Mouse (Mus musculus): ENCODE measurements around the gene Ubn1. TPM values are rescaled to one million over a fixed set of nuclear protein-coding genes. Genes with fewer than 3 reads are reported as not detected.

The Ubn1 gene
- polyA plus RNA-seq, 1 experiment: 33.7 TPM

DNA sequence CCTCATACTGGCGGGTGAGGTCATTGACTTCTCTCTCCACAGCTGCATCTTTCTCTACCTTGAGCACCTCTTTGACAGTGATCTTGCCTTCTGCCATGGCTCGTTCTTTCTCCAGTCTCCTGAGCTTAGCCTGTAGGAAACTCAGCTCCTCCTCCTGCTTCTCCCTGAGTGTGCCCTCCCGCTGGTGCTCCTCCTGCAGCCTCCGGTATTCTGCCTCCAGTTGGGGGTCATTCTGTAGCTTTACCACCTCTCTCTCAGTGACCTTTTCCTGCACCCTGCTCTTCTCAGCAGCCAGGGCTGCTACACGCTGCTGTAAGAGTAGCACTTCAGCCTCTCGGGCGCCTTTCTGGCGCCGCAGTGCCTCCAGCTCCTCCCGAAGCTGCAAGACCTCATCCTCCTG lies 39.2 kb downstream of the Ubn1 start:
- 86% methylated on average over 10 of the region's 10 CpGs for WGBS
- no peaks in the 10 kb centered on the region for H3K4me1 ChIP-seq (ENCODE audit: control insufficient read depth, insufficient read depth, low read length)
- no peak overlapping the region for H3K4me3 ChIP-seq (replicated peaks; ENCODE audit: control insufficient read depth, low read depth, low read length)
- no peak for TF ChIP-seq CTCF (IDR thresholded peaks at IDR 0.05; ENCODE audit: control insufficient read depth, insufficient read depth, low read length)
- no peak overlapping the region for H3K27ac ChIP-seq (ENCODE audit: control insufficient read depth, insufficient read depth, low read depth, low read length, poor library complexity)

- H3K4me3 ChIP-seq (replicated peaks; ENCODE audit: control insufficient read depth, low read depth, low read length): no peak overlapping the region
- 63% methylated on average over 5 of the region's 5 CpGs for WGBS
- H3K4me1 ChIP-seq (ENCODE audit: control insufficient read depth, insufficient read depth, low read length): peaks cover 1% of the 10 kb centered on the region; the same call in 1 of the 2 replicates
- H3K27ac ChIP-seq (ENCODE audit: control insufficient read depth, insufficient read depth, low read depth, low read length, poor library complexity): no peak overlapping the region
- TF ChIP-seq POLR2A (IDR thresholded peaks at IDR 0.05; ENCODE audit: borderline replicate concordance, control insufficient read depth, low read depth, low read length) (no peak), CTCF (IDR thresholded peaks at IDR 0.05; ENCODE audit: control insufficient read depth, insufficient read depth, low read length) (no peak)
Observed at GRCm38 (mm10) chr16:5093285-5093684, 43.4 kb downstream of the Ubn1 start.

GRCm38 (mm10) chr16:5096504-5096903 lies 46.6 kb downstream of the Ubn1 start:
- Histone ChIP-seq H3K4me3 (replicated peaks; ENCODE audit: control insufficient read depth, low read depth, low read length) (no peak overlapping the region), H3K27ac (ENCODE audit: control insufficient read depth, insufficient read depth, low read depth, low read length, poor library complexity) (no peak overlapping the region), H3K4me1 (ENCODE audit: control insufficient read depth, insufficient read depth, low read length) (peaks cover 1% of the 10 kb centered on the region; the same call in 1 of the 2 replicates)
- 80% methylated on average over 8 of the region's 8 CpGs for WGBS
- TF ChIP-seq POLR2A (IDR thresholded peaks at IDR 0.05; ENCODE audit: borderline replicate concordance, control insufficient read depth, low read depth, low read length): no peak
- TF ChIP-seq CTCF (IDR thresholded peaks at IDR 0.05; ENCODE audit: control insufficient read depth, insufficient read depth, low read length): no peak

- WGBS: 75% methylated on average over 6 of the region's 6 CpGs
- Histone ChIP-seq H3K27ac (ENCODE audit: control insufficient read depth, insufficient read depth, low read depth, low read length, poor library complexity) (no peak overlapping the region), H3K4me1 (ENCODE audit: control insufficient read depth, insufficient read depth, low read length) (no peaks in the 10 kb centered on the region), H3K4me3 (replicated peaks; ENCODE audit: control insufficient read depth, low read depth, low read length) (no peak overlapping the region)
- no peak for TF ChIP-seq POLR2A (IDR thresholded peaks at IDR 0.05; ENCODE audit: borderline replicate concordance, control insufficient read depth, low read depth, low read length)
- TF ChIP-seq CTCF (IDR thresholded peaks at IDR 0.05; ENCODE audit: control insufficient read depth, insufficient read depth, low read length): no peak
Observed at GRCm38 (mm10) chr16:5101000-5101399, 51.1 kb downstream of the Ubn1 start.

DNA sequence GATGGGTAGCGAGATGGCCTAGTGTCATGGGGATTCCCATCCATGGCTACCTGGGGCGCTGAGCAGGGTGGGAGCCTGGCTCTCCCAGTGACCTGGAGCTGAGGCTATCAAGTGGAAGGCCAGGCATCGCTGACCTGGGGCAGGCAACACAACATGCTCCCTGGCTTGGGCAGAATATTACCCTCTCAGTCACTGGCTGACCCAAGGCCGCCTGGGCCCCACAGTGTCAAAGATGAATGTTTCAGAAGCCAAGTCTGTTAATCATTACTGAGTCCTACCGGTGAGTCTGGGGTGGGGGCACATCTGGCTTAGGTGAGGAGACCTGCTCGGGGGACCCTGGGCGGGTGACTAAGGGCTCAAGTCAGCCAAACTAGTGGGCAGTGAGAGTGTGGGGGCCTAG lies 60.0 kb downstream of the Ubn1 start:
- 90% methylated on average over 7 of the region's 7 CpGs for WGBS
- no peaks in the 10 kb centered on the region; the same call in 1 of the 2 replicates for H3K4me1 ChIP-seq (ENCODE audit: control insufficient read depth, insufficient read depth, low read length)
- TF ChIP-seq POLR2A (IDR thresholded peaks at IDR 0.05; ENCODE audit: borderline replicate concordance, control insufficient read depth, low read depth, low read length) (no peak), CTCF (IDR thresholded peaks at IDR 0.05; ENCODE audit: control insufficient read depth, insufficient read depth, low read length) (no peak)

DNA sequence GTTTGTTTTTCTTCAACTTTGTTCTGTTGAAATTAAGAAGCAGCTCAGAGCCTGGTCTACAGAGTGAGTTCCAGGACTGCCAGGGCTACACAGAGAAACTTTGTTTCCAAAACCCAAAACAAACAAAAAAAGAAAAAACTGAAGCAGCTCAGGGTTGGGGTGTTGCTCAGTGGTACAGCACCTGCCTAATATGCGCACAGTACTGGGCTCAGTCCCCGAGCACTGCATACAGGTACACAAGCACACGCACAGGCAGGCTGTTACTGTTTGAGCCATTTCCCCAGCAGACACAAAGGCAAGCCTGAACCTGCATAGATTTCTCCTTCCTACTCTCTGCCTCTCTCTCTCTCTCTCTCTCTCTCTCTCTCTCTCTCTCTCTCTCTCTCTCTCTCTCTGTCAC lies 61.2 kb downstream of the Ubn1 start:
- no peak overlapping the region for H3K27ac ChIP-seq (ENCODE audit: control insufficient read depth, insufficient read depth, low read depth, low read length, poor library complexity)
- no peaks in the 10 kb centered on the region; the same call in 1 of the 2 replicates for H3K4me1 ChIP-seq (ENCODE audit: control insufficient read depth, insufficient read depth, low read length)
- 72% methylated on average over 3 of the region's 3 CpGs for WGBS
- TF ChIP-seq POLR2A (IDR thresholded peaks at IDR 0.05; ENCODE audit: borderline replicate concordance, control insufficient read depth, low read depth, low read length) (no peak), CTCF (IDR thresholded peaks at IDR 0.05; ENCODE audit: control insufficient read depth, insufficient read depth, low read length) (no peak)
- H3K4me3 ChIP-seq (replicated peaks; ENCODE audit: control insufficient read depth, low read depth, low read length): no peak overlapping the region

More for the DNA sequence above, 60.0 kb downstream of the Ubn1 start:
- H3K4me3 ChIP-seq (replicated peaks; ENCODE audit: control insufficient read depth, low read depth, low read length): no peak overlapping the region
- no peak overlapping the region for H3K27ac ChIP-seq (ENCODE audit: control insufficient read depth, insufficient read depth, low read depth, low read length, poor library complexity)

- WGBS: 63% methylated on average over 4 of the region's 4 CpGs
- no peak for TF ChIP-seq CTCF (IDR thresholded peaks at IDR 0.05; ENCODE audit: control insufficient read depth, insufficient read depth, low read length)
- TF ChIP-seq POLR2A (IDR thresholded peaks at IDR 0.05; ENCODE audit: borderline replicate concordance, control insufficient read depth, low read depth, low read length): no peak
- Histone ChIP-seq H3K27ac (ENCODE audit: control insufficient read depth, insufficient read depth, low read depth, low read length, poor library complexity) (no peak overlapping the region), H3K4me3 (replicated peaks; ENCODE audit: control insufficient read depth, low read depth, low read length) (no peak overlapping the region), H3K4me1 (ENCODE audit: control insufficient read depth, insufficient read depth, low read length) (no peaks in the 10 kb centered on the region)
Observed at GRCm38 (mm10) chr16:5113002-5113550, 63.2 kb downstream of the Ubn1 start.

GRCm38 (mm10) chr16:5113582-5113981 lies 63.7 kb downstream of the Ubn1 start:
- TF ChIP-seq CTCF (IDR thresholded peaks at IDR 0.05; ENCODE audit: control insufficient read depth, insufficient read depth, low read length) (no peak), POLR2A (IDR thresholded peaks at IDR 0.05; ENCODE audit: borderline replicate concordance, control insufficient read depth, low read depth, low read length) (no peak)
- H3K4me1 ChIP-seq (ENCODE audit: control insufficient read depth, insufficient read depth, low read length): no peaks in the 10 kb centered on the region
- H3K27ac ChIP-seq (ENCODE audit: control insufficient read depth, insufficient read depth, low read depth, low read length, poor library complexity): no peak overlapping the region
- 66% methylated on average over 2 of the region's 2 CpGs for WGBS
- no peak overlapping the region for H3K4me3 ChIP-seq (replicated peaks; ENCODE audit: control insufficient read depth, low read depth, low read length)

GRCm38 (mm10) chr16:5119385-5119784 lies 69.5 kb downstream of the Ubn1 start:
- WGBS: 69% methylated on average over 4 of the region's 4 CpGs
- no peak overlapping the region for H3K4me3 ChIP-seq (replicated peaks; ENCODE audit: control insufficient read depth, low read depth, low read length)
- no peak for TF ChIP-seq POLR2A (IDR thresholded peaks at IDR 0.05; ENCODE audit: borderline replicate concordance, control insufficient read depth, low read depth, low read length)
- TF ChIP-seq CTCF (IDR thresholded peaks at IDR 0.05; ENCODE audit: control insufficient read depth, insufficient read depth, low read length): no peak
- no peak overlapping the region for H3K27ac ChIP-seq (ENCODE audit: control insufficient read depth, insufficient read depth, low read depth, low read length, poor library complexity)
- H3K4me1 ChIP-seq (ENCODE audit: control insufficient read depth, insufficient read depth, low read length): no peaks in the 10 kb centered on the region
